Mouse (Mus musculus) neural tube, embryonic 11.5 days (tissue): ENCODE measurements around the gene Hcn3. TPM values are rescaled to one million over a fixed set of nuclear protein-coding genes. Genes with fewer than 3 reads are reported as not detected.

Source experiments
- ATAC-seq: fragments of 200-750 bp; cut with Nextera tagmentation; 2 replicates; pipeline ENCODE4 v1.8.0; 2017; ENCODE audit warnings: moderate number of reproducible peaks, mild to moderate bottlenecking, moderate TSS enrichment, moderate library complexity; ENCODE audit not compliant: insufficient read depth, low FRiP score, low TSS enrichment
- DNase-seq: peaks from one replicate; pipeline ENCODE4 v3.0.0-alpha.2; 2015; ENCODE audit warnings: low spot score
- H3K27ac ChIP-seq: fragments of 300-500 bp; sonication (generic); 2 replicates; pipeline ENCODE4 v1.5.1; 2014; ENCODE audit warnings: low read depth, mild to moderate bottlenecking, low read length
- H3K27me3 ChIP-seq: fragments of 300-500 bp; sonication (generic); 2 replicates; pipeline ENCODE4 v1.6.1; 2014; ENCODE audit warnings: mild to moderate bottlenecking, low read length, mixed read lengths; ENCODE audit not compliant: control insufficient read depth, insufficient read depth
- H3K36me3 ChIP-seq: fragments of 300-500 bp; sonication (generic); 2 replicates; pipeline ENCODE4 v1.6.1; 2014; ENCODE audit warnings: mild to moderate bottlenecking, low read length, moderate library complexity, mixed read lengths; ENCODE audit not compliant: control insufficient read depth, insufficient read depth
- H3K4me1 ChIP-seq: fragments of 300-500 bp; sonication (generic); 2 replicates; pipeline ENCODE4 v1.6.1; 2014; ENCODE audit warnings: low read length, mixed read lengths; ENCODE audit not compliant: control insufficient read depth, insufficient read depth
- H3K4me2 ChIP-seq: fragments of 300-500 bp; sonication (generic); 2 replicates; pipeline ENCODE4 v1.6.1; 2014; ENCODE audit warnings: low read depth, mild to moderate bottlenecking, moderate library complexity
- H3K4me3 ChIP-seq: fragments of 300-500 bp; sonication (generic); 2 replicates; pipeline ENCODE4 v1.5.1; 2014; ENCODE audit warnings: low read depth, low read length
- H3K9ac ChIP-seq: fragments of 300-500 bp; sonication (generic); 2 replicates; pipeline ENCODE4 v1.6.1; 2014; ENCODE audit warnings: mild to moderate bottlenecking, low read length
- H3K9me3 ChIP-seq: fragments of 300-500 bp; sonication (generic); 2 replicates; pipeline ENCODE4 v1.6.1; 2016; ENCODE audit warnings: low read length; ENCODE audit not compliant: control insufficient read depth
- WGBS: fragments of 180-500 bp; shearing (Covaris S2); extraction: QIAGEN DNeasy Blood & Tissue Kit; methylation state at CpG from one replicate; pipeline ENCODE4 v1.1.7; 2014; 5-methylcytosine and 5-hydroxymethylcytosine counted together
- polyA plus RNA-seq: library from polyadenylated mRNA; unstranded; fragments of >200 nt; fragmentation: Nextera tagmentation; extraction: Ambion mirVana; gene quantifications from 2 replicates; pipeline ENCODE4 v1.2.1, GENCODE M21; 2014

The Hcn3 gene
- polyA plus RNA-seq, 1 experiment from 2014 or later, result 7.5 TPM

DNA sequence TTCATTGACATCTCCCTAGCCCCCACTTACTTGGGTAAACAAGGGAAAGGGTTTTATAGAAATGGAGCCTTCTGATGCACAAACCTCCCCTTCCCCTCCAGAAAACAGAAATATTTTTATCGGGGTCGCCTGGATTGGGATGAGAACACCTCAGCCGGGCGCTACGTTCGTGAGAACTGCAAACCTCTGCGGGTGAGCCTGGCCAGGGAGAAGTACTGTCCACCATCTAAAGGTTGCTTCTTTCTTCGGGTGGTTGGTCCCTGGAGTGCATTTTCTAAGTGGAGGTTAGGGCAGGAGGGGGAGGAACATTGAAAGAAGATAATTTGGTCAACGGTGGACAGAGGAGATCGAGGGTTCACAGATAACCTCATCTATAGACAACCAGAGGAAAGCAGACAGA is 15.5 kb upstream of the Hcn3 start:
- H3K27me3 ChIP-seq, result no peaks in the 10 kb centered on the region
- H3K27ac ChIP-seq, result no peak overlapping the region
- no peak overlapping the region for H3K4me3 ChIP-seq
- DNase-seq (no peak), ATAC-seq (no peak)
- 92% methylated on average over 10 of the region's 10 CpGs for WGBS
- no peaks in the 10 kb centered on the region for H3K9me3 ChIP-seq
- no peak overlapping the region for H3K9ac ChIP-seq
- peaks cover 9% of the 10 kb centered on the region for H3K4me1 ChIP-seq
- no peak overlapping the region for H3K4me2 ChIP-seq
- peaks cover 27% of the 10 kb centered on the region for H3K36me3 ChIP-seq

DNA sequence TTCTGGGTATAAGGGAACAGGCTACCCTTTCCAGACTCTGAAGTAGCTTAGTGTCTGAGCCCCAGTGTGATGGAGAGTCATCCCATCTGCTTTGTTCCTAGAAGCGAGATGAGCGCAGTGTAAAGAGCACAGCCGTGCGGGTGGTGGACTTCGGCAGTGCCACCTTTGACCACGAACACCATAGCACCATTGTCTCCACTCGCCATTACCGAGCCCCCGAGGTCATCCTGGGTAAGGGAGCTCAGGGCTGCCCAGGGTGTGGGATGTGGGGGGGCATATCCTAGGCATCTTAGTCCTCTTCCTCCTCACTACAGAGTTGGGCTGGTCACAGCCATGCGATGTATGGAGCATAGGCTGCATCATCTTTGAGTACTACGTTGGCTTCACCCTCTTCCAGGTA is 14.8 kb upstream of the Hcn3 start:
- Histone ChIP-seq H3K9ac (no peak overlapping the region), H3K27ac (no peak overlapping the region), H3K27me3 (no peaks in the 10 kb centered on the region), H3K4me2 (no peak overlapping the region), H3K4me1 (peaks cover 9% of the 10 kb centered on the region), H3K9me3 (no peaks in the 10 kb centered on the region), H3K4me3 (no peak overlapping the region), H3K36me3 (peaks cover 32% of the 10 kb centered on the region)
- no peak for ATAC-seq
- no peak for DNase-seq
- 94% methylated on average over 11 of the region's 11 CpGs for WGBS

DNA sequence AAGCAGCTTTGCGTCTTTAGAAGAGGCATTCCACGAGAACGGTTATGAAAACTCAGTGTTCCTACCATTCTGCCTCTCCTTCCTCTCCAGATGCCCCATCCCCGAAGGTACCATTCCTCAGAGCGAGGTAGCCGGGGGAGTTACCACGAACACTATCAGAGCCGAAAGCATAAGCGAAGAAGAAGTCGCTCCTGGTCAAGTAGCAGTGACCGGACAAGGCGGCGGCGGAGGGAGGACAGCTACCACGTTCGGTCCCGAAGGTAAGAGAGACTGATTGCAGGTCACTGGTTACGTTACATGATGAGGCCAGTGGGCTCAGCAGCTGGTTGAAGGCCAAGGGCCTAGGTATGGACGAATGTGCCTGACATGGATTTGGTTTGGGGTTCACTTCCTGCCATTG is 6.9 kb upstream of the Hcn3 start:
- Histone ChIP-seq H3K27me3 (no peaks in the 10 kb centered on the region), H3K4me2 (no peak overlapping the region), H3K9ac (no peak overlapping the region), H3K27ac (no peak overlapping the region), H3K9me3 (no peaks in the 10 kb centered on the region), H3K4me3 (no peak overlapping the region), H3K4me1 (peaks cover 7% of the 10 kb centered on the region), H3K36me3 (peaks cover 23% of the 10 kb centered on the region)
- DNase-seq (no peak), ATAC-seq (no peak)
- 97% methylated on average over 19 of the region's 19 CpGs for WGBS

DNA sequence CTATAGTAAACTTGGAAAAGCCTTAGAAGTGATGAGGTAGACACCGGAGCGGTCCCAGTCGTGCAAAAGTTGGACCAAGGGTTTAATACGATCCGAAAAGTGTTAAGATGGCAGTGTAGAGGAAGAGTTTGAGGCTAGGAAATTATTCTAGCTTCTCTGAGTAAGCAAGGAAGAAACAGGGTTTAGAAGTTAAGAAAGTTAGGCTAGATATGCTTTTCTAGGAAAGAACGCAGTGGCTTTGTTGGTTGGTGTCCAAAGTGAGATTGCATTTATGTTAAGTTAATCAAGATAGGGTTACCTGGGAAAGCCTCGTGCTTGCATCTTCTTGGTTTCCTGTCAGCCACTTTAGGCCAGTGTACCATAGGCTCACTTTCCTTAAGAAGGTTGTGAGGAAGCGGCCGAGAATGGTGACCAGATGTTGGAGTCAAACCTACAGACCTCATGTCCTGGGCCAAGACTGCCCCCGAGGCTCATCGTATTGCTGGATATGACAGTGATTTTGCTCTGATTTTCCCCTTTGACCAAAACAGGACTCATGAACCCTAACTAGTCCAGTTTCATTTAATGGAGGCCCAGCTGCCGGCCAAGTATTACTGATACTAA is 5.4 kb upstream of the Hcn3 start:
- peak overlapping the region; percentile 77 for H3K4me3 ChIP-seq
- peak overlapping the region; percentile 90 for H3K27ac ChIP-seq
- H3K9me3 ChIP-seq, result no peaks in the 10 kb centered on the region
- H3K4me1 ChIP-seq, result peaks cover 7% of the 10 kb centered on the region
- WGBS, result 24% methylated on average over 12 of the region's 12 CpGs
- no peak for DNase-seq
- peak overlapping the region; percentile 88 for H3K9ac ChIP-seq
- ATAC-seq, result no peak
- peak overlapping the region; percentile 83 for H3K4me2 ChIP-seq
- H3K36me3 ChIP-seq, result peaks cover 17% of the 10 kb centered on the region
- H3K27me3 ChIP-seq, result no peaks in the 10 kb centered on the region

DNA sequence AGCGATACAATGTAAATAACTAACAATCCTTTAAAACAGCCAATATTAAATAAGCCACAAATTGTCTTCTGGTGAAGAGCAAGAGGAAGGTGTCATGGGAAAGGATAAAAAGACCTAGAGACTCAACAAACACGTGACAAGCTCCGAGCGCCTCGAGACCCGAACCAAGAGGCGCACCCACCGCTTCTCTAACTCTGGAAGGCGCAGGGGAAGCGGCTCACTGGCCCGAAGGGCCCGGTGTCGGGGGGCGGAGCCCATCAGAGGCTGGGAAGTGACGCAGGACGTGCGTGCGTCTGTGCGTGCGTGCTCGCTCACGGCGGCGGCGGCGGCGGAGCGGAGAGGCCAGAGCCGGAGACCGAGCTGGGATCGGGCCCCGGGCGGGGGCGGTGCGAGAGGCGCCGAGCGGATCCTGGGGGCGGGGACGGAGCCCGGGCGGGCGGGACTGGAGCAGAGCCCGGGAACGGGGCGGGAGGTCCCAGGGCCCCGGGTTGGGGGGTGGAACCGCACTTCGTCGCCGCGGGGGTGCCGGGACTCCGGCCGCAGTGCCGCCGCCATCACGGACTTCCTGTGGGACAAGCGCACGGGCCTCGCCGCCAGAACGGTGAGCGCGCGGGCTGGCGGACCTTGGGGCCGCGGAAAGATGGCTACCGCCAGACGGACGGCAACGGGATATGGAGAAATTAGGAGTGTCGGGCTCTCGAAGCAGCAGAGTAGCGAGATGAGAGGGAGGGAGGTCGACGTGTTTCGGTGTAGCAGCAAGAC is 4.7 kb upstream of the Hcn3 start, which contains the start of gene Clk2:
TSS of gene Clk2 (plus strand) at position 290 of the 762 bp plus-strand sequence.
- ATAC-seq (peak; percentile 93), DNase-seq (peak; percentile 97)
- H3K4me3 ChIP-seq, result peak within 1 kb of the TSS; percentile 77
- WGBS, result under 1% methylated on average over 76 of the region's 79 CpGs
- H3K4me1 ChIP-seq, result peaks cover 9% of the 10 kb centered on the region
- H3K9me3 ChIP-seq, result no peaks in the 10 kb centered on the region
- H3K4me2 ChIP-seq, result peak within 1 kb of the TSS; percentile 83
- H3K27ac ChIP-seq, result peak within 1 kb of the TSS; percentile 90
- H3K9ac ChIP-seq, result peak within 1 kb of the TSS; percentile 88
- H3K27me3 ChIP-seq, result no peaks in the 10 kb centered on the region
- H3K36me3 ChIP-seq, result peaks cover 10% of the 10 kb centered on the region

DNA sequence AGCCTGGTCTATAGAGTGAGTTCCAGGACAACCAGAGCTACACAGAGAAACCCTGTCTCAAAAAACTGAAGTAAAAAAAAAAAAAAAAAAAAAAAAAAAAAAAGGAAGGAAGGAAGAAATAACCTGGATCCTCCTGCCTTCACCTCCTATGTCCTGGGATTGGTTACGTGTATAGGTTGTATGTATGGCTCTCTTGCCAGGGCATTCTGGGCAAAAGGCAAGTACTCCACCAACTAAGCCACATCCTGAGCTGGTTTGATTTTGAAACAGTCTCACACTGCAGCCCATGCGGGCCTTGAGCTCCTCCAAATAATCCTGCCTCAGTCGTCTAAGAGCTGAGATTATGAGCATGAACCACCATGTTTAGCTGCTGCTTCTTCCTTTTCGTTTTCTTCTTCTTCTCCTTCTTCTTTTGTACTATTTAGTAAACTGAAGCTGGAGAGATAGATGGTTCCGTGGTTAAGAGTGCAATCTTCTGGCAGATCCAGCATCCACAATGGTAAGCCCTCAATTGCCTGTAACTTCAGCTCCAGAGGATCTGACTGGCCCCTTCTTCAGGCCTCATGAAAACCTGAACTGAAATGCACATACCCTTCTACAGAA is 3.7 kb upstream of the Hcn3 start:
- Histone ChIP-seq H3K4me2 (peak overlapping the region; percentile 83), H3K4me3 (peak overlapping the region; percentile 77)

DNA sequence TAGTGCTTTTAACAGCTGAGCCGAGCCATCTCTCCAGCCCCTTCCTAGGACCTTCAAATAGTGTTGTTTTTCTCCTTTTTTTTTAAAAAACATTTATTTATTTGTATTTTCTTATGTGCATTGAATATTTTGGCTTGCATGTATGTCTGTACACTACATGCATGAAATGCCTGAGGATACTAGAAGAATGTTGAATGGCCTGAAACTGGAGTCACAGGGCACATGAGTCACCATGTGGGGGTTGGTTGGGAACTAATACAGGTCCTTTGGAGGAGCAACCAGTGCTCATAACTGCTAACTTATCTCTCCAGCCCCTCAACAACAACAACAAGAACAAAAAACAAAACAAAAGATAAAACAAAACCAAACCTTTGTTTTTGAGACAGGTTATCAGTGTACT is 3.1 kb upstream of the Hcn3 start:
- Histone ChIP-seq H3K4me1 (peaks cover 15% of the 10 kb centered on the region), H3K36me3 (no peaks in the 10 kb centered on the region; the same call in 1 of the 2 replicates), H3K27me3 (peaks cover 4% of the 10 kb centered on the region; the same call in 1 of the 2 replicates), H3K9me3 (no peaks in the 10 kb centered on the region), H3K4me3 (no peak overlapping the region), H3K4me2 (no peak overlapping the region), H3K9ac (no peak overlapping the region), H3K27ac (no peak overlapping the region)
- ATAC-seq, result no peak
- no peak for DNase-seq
- WGBS, result 79% methylated on average over 1 of the region's 1 CpGs

More for the DNA sequence above, 3.7 kb upstream of the Hcn3 start:
- DNase-seq (no peak), ATAC-seq (no peak)
- Histone ChIP-seq H3K27ac (no peak overlapping the region), H3K9ac (no peak overlapping the region), H3K4me1 (peaks cover 13% of the 10 kb centered on the region), H3K9me3 (no peaks in the 10 kb centered on the region), H3K36me3 (peaks cover 2% of the 10 kb centered on the region), H3K27me3 (peaks cover 3% of the 10 kb centered on the region; the same call in 1 of the 2 replicates)
- 79% methylated on average over 5 of the region's 5 CpGs for WGBS

DNA sequence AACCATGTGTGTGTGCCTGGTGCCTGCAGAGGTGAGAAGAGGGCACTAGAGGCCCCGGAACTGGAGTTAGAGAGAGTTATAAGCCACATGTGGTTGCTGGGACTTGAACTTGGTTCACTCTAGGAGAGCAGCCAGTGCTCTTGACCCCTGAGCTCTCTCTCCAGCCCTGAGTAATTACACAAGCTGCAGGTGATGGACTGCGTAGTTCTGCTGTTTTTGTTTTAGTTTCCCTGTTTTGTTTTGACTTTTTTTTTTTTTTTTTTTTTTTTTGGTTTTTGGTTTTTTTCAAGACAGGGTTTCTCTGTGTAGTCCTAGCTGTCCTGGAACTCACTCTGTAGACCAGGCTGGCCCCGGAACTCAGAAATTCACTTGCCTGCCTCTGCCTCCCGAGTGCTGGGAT is 1.8 kb upstream of the Hcn3 start:
- H3K4me1 ChIP-seq, result peaks cover 15% of the 10 kb centered on the region
- DNase-seq (no peak), ATAC-seq (no peak)
- peaks cover 4% of the 10 kb centered on the region; the same call in 1 of the 2 replicates for H3K27me3 ChIP-seq
- no peaks in the 10 kb centered on the region for H3K9me3 ChIP-seq
- no peak overlapping the region for H3K4me2 ChIP-seq
- WGBS, result 77% methylated on average over 4 of the region's 4 CpGs
- no peak overlapping the region for H3K27ac ChIP-seq
- no peak overlapping the region for H3K9ac ChIP-seq
- H3K4me3 ChIP-seq, result no peak overlapping the region
- H3K36me3 ChIP-seq, result no peaks in the 10 kb centered on the region
